Mouse (Mus musculus) kidney, embryonic 14.5 days (tissue): Measurements from ENCODE around the gene Ddx39. TPM values are rescaled to one million over a fixed set of nuclear protein-coding genes. Genes with fewer than 3 reads are reported as not detected.
A peak's percentile ranks its signal among the peaks of the same experiment; 100 is the strongest.

Experiments
- ATAC-seq: fragments of 200-750 bp; cut with Nextera tagmentation; 2 replicates; pipeline ENCODE4 v1.8.0; 2017; ENCODE audit warnings: moderate number of reproducible peaks, mild to moderate bottlenecking, moderate TSS enrichment, moderate library complexity; ENCODE audit not compliant: low FRiP score, low TSS enrichment
- H3K27ac ChIP-seq: fragments of 300-500 bp; sonication (generic); 2 replicates; pipeline ENCODE4 v1.5.1; 2014; ENCODE audit warnings: low read depth, mild to moderate bottlenecking, low read length, moderate library complexity, mixed read lengths
- H3K27me3 ChIP-seq: fragments of 300-500 bp; sonication (generic); 2 replicates; pipeline ENCODE4 v1.6.1; 2014; ENCODE audit warnings: mild to moderate bottlenecking, low read length; ENCODE audit not compliant: control insufficient read depth, insufficient read depth
- H3K36me3 ChIP-seq: fragments of 300-500 bp; sonication (generic); 2 replicates; pipeline ENCODE4 v1.6.1; 2014; ENCODE audit warnings: low read length, mixed read lengths; ENCODE audit not compliant: control insufficient read depth, insufficient read depth
- H3K4me1 ChIP-seq: fragments of 300-500 bp; sonication (generic); 2 replicates; pipeline ENCODE4 v1.6.1; 2014; ENCODE audit warnings: low read length, mixed read lengths; ENCODE audit not compliant: control insufficient read depth, insufficient read depth
- H3K4me2 ChIP-seq: fragments of 300-500 bp; sonication (generic); replicated peaks from 2 replicates; pipeline ENCODE4 v1.6.1; 2014; ENCODE audit warnings: low read depth, mild to moderate bottlenecking, low read length
- H3K4me3 ChIP-seq: fragments of 300-500 bp; sonication (generic); 2 replicates; pipeline ENCODE4 v1.5.1; 2014; ENCODE audit warnings: mild to moderate bottlenecking, low read length
- H3K9ac ChIP-seq: fragments of 300-500 bp; sonication (generic); 2 replicates; pipeline ENCODE4 v1.6.1; 2014; ENCODE audit warnings: low read depth, mild to moderate bottlenecking, low read length, moderate library complexity
- H3K9me3 ChIP-seq: fragments of 300-500 bp; sonication (generic); 2 replicates; pipeline ENCODE4 v1.6.1; 2016; ENCODE audit warnings: low read length; ENCODE audit not compliant: control insufficient read depth
- WGBS: fragments of 180-500 bp; shearing (Covaris S2); extraction: QIAGEN DNeasy Blood & Tissue Kit; methylation state at CpG from one replicate; pipeline ENCODE4 v1.1.7; 2014; 5-methylcytosine and 5-hydroxymethylcytosine counted together
- polyA plus RNA-seq: library from polyadenylated mRNA; unstranded; fragments of >200 nt; fragmentation: Nextera tagmentation; extraction: Ambion mirVana; gene quantifications from 2 replicates; pipeline ENCODE4 v1.2.1, GENCODE M21; 2014

Ddx39 gene
- polyA plus RNA-seq, 1 experiment from 2014 or later = 194 TPM

DNA sequence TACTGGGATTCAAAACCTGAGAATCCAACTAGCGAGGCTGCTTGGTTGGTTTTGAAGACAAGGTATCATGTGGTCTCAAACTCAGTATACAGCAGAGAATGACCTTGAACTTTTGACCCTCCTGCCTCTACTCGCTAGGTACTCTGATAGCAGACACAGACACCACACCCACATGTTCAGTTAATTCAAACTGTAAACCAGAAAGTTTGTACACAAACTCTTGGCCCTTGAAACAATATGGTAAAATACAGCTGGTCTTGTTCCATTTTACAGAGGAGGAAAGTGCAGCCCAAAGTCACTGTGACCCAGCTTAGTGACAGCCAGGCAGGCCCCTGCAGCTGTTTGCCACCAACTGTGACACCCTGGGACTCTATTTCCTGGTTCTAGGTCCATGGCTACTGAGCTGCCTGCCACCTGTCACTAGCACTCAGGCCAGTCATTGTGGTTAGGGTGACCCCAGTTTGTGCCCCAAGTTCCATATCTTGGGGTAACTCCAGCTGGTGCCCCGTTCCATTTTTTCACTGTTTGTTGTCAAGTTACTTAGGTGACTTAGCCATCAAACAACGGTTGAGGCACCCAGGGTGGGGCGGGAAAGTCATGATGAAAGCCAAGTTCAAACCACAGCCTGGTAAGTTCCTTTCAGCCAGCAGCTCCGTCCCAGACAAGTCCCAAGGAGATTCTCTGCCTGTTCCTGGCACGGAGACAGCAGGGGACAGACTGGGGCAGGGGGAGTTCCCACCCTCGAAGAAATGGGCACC lies 24.9 kb downstream of the Ddx39 start:
- WGBS = 46% methylated on average over 8 of the region's 8 CpGs
- peak overlapping the region; percentile 60 for H3K4me3 ChIP-seq
- peak overlapping the region; percentile 92 for H3K4me2 ChIP-seq
- H3K27me3 ChIP-seq = no peaks in the 10 kb centered on the region
- peak overlapping the region; percentile 63; the same call in 1 of the 2 replicates for H3K27ac ChIP-seq
- H3K9me3 ChIP-seq = no peaks in the 10 kb centered on the region
- no peaks in the 10 kb centered on the region for H3K36me3 ChIP-seq
- no peak for ATAC-seq
- no peak overlapping the region for H3K9ac ChIP-seq
- H3K4me1 ChIP-seq = peaks cover 14% of the 10 kb centered on the region; the same call in 1 of the 2 replicates

- Histone ChIP-seq H3K27ac (peak overlapping the region; percentile 43; the same call in 1 of the 2 replicates), H3K36me3 (no peaks in the 10 kb centered on the region), H3K4me1 (peaks cover 14% of the 10 kb centered on the region; the same call in 1 of the 2 replicates), H3K9ac (peak overlapping the region; percentile 74), H3K4me2 (peak overlapping the region; percentile 92), H3K4me3 (peak overlapping the region; percentile 60), H3K9me3 (no peaks in the 10 kb centered on the region), H3K27me3 (no peaks in the 10 kb centered on the region)
- no peak for ATAC-seq
- 13% methylated on average over 3 of the region's 3 CpGs for WGBS
These were observed 25.6 kb downstream of the Ddx39 start for GRCm38 (mm10) chr8:83740586-83740975.

GRCm38 (mm10) chr8:83740976-83741741 lies 26.2 kb downstream of the Ddx39 start, which contains the start of gene Adgre5:
Gene Adgre5 (minus strand): TSS chr8:83741326.
- Histone ChIP-seq H3K27me3 (no peaks in the 10 kb centered on the region), H3K36me3 (no peaks in the 10 kb centered on the region), H3K4me3 (peak within 1 kb of the TSS; percentile 60), H3K27ac (peak within 1 kb of the TSS; percentile 43; the same call in 1 of the 2 replicates), H3K9me3 (no peaks in the 10 kb centered on the region), H3K4me1 (peaks cover 14% of the 10 kb centered on the region; the same call in 1 of the 2 replicates), H3K9ac (peak within 1 kb of the TSS; percentile 74), H3K4me2 (peak within 1 kb of the TSS; percentile 92)
- 2% methylated on average over 48 of the region's 56 CpGs for WGBS
- peak; percentile 69 for ATAC-seq

- H3K4me1 ChIP-seq = peaks cover 14% of the 10 kb centered on the region; the same call in 1 of the 2 replicates
- no peaks in the 10 kb centered on the region for H3K27me3 ChIP-seq
- peak overlapping the region; percentile 92 for H3K4me2 ChIP-seq
- H3K27ac ChIP-seq = no peak overlapping the region; the same call in 1 of the 2 replicates
- no peaks in the 10 kb centered on the region for H3K9me3 ChIP-seq
- H3K4me3 ChIP-seq = no peak overlapping the region; the same call in 1 of the 2 replicates
- peak overlapping the region; percentile 74 for H3K9ac ChIP-seq
- H3K36me3 ChIP-seq = no peaks in the 10 kb centered on the region
- WGBS = 79% methylated on average over 19 of the region's 19 CpGs
- no peak for ATAC-seq
These were observed 27.1 kb downstream of the Ddx39 start for GRCm38 (mm10) chr8:83741849-83742655.

DNA sequence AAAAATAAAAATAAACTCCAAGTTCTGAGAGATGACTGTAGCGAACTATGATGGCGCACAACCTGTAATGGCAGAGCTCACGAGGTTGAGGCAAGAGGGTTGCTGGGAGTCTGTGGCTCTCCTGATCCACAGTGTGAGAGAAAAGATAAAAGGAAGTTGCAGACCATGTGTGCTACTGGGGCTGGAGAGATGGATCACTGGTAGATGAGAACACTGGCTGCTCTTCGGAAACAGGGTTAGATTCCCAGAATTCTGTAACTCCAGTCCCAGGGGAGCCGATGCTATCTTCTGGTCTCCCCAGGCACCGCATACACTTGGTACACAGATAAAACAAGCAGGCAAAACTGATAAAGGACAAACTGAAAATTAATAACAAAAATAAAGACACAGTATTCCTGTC lies 28.0 kb downstream of the Ddx39 start:
- H3K4me2 ChIP-seq = no peak overlapping the region
- H3K9ac ChIP-seq = no peak overlapping the region
- peaks cover 9% of the 10 kb centered on the region; the same call in 1 of the 2 replicates for H3K4me1 ChIP-seq
- 92% methylated on average over 6 of the region's 6 CpGs for WGBS
- H3K9me3 ChIP-seq = no peaks in the 10 kb centered on the region
- H3K27ac ChIP-seq = no peak overlapping the region
- no peaks in the 10 kb centered on the region for H3K36me3 ChIP-seq
- ATAC-seq = no peak
- H3K27me3 ChIP-seq = peaks cover 2% of the 10 kb centered on the region; the same call in 1 of the 2 replicates
- no peak overlapping the region for H3K4me3 ChIP-seq

GRCm38 (mm10) chr8:83744070-83744469 lies 29.1 kb downstream of the Ddx39 start:
- Histone ChIP-seq H3K36me3 (no peaks in the 10 kb centered on the region), H3K4me1 (peaks cover 3% of the 10 kb centered on the region; the same call in 1 of the 2 replicates), H3K4me2 (no peak overlapping the region), H3K27ac (no peak overlapping the region), H3K4me3 (no peak overlapping the region), H3K9me3 (no peaks in the 10 kb centered on the region), H3K9ac (no peak overlapping the region), H3K27me3 (peaks cover 5% of the 10 kb centered on the region)
- ATAC-seq = no peak
- WGBS = 87% methylated on average over 4 of the region's 4 CpGs

GRCm38 (mm10) chr8:83747661-83748346 lies 32.8 kb downstream of the Ddx39 start:
- WGBS = 2% methylated on average over 28 of the region's 28 CpGs
- no peaks in the 10 kb centered on the region for H3K4me1 ChIP-seq
- H3K4me3 ChIP-seq = peak overlapping the region; percentile 35
- H3K36me3 ChIP-seq = no peaks in the 10 kb centered on the region
- peak overlapping the region; percentile 65 for H3K27ac ChIP-seq
- H3K9me3 ChIP-seq = no peaks in the 10 kb centered on the region
- peaks cover 5% of the 10 kb centered on the region for H3K27me3 ChIP-seq
- peak overlapping the region; percentile 50 for H3K4me2 ChIP-seq
- ATAC-seq = peak; percentile 70
- H3K9ac ChIP-seq = peak overlapping the region; percentile 44

DNA sequence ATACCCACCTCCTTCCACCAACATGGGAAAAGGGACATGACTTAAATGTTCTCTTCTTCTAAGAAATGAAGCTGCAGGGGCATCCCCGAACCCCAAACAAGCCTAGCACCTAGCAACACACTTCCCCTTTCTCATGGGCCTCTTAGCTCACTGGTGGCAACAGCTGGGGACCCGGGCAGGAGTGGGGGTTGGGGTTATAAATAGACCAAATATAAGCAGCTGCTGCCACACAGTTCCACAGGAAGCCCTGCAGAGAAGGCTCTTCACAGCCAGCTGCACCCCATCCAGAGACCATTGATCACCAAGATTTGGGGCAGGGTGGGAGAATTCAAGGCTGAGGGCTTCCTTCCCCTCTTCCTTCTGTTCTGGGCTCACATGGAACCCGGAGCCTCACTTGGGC lies 33.7 kb downstream of the Ddx39 start:
- no peak for ATAC-seq
- peaks cover 5% of the 10 kb centered on the region for H3K27me3 ChIP-seq
- H3K4me2 ChIP-seq = no peak overlapping the region
- H3K4me3 ChIP-seq = no peak overlapping the region
- no peaks in the 10 kb centered on the region for H3K36me3 ChIP-seq
- peak overlapping the region; percentile 65; the same call in 1 of the 2 replicates for H3K27ac ChIP-seq
- no peaks in the 10 kb centered on the region for H3K9me3 ChIP-seq
- H3K4me1 ChIP-seq = no peaks in the 10 kb centered on the region
- WGBS = 23% methylated on average over 3 of the region's 3 CpGs
- no peak overlapping the region for H3K9ac ChIP-seq
